Comparison of ENCODE assay signal across 25 mouse cellular contexts in genomic region chr7:126367636-126368035, GRCm38 (mm10). TPM values are rescaled to one million over a fixed set of nuclear protein-coding genes. Genes with fewer than 3 reads are reported as not detected.
A peak's percentile ranks its signal among the peaks of the same experiment; 100 is the strongest.
DNase-seq lines count a peak whose midpoint lies in the region; ATAC-seq and TF ChIP-seq lines count a peak whose summit lies in the region.
"Had no signal": no experiment of that assay in that cellular context is flagged by ENCODE, and none has a peak within 500 bp of the region (broad histone marks: within the 10 kb centered on the region; RNA-seq: fewer than 3 reads in every experiment).

No protein-coding gene starts in this region.

- peaks cover 1% of the 10 kb centered on the region for H3K4me1 ChIP-seq in bone marrow, adult 2 months (ENCODE audit: control insufficient read depth, insufficient read depth, low read length)
- no peaks in the 10 kb centered on the region for H3K4me1 ChIP-seq in hindbrain, embryonic 13.5 days (replicated peaks)
- H3K4me1 ChIP-seq: forebrain, embryonic 10.5 days; stomach, embryonic 15.5 days had no signal

- no peak overlapping the region for H3K9ac ChIP-seq in hindbrain, embryonic 13.5 days
- H3K9ac ChIP-seq: forebrain, postnatal 0 days; stomach, embryonic 15.5 days had no signal

- peak; percentile 28 for DNase-seq in adrenal gland, postnatal 14 days
- no peak for DNase-seq in adrenal gland, postnatal 10 days
- DNase-seq in thymus, postnatal 14 days: peak; percentile 58
- DNase-seq in thymus, postnatal 4 days: no peak
- DNase-seq in cerebellum, adult 11-12 months: no peak
- DNase-seq: cerebellum, adult 2 months; forebrain, postnatal 0 days; gastrocnemius, adult 2 months; kidney, adult 8-10 months; kidney, postnatal 14 days; left cerebral cortex, postnatal 4 days; liver; lung, postnatal 10 days; midbrain, embryonic 14.5 days; spleen, adult 18-20 months had no signal

- TF ChIP-seq POLR2A in bone marrow, adult 2 months (IDR thresholded peaks at IDR 0.05; ENCODE audit: borderline replicate concordance, control insufficient read depth, low read depth, low read length): no peak

- H3K9me3 ChIP-seq in hindbrain, embryonic 13.5 days: no peaks in the 10 kb centered on the region
- H3K9me3 ChIP-seq: forebrain, embryonic 10.5 days; stomach, embryonic 15.5 days had no signal

- no peak overlapping the region for H3K4me2 ChIP-seq in hindbrain, embryonic 13.5 days
- H3K4me2 ChIP-seq: heart, embryonic 11.5 days; stomach, embryonic 15.5 days had no signal

- H3K36me3 ChIP-seq in hindbrain, embryonic 13.5 days: peaks cover 68% of the 10 kb centered on the region

- no peaks in the 10 kb centered on the region for H3K27me3 ChIP-seq in hindbrain, embryonic 13.5 days
- H3K27me3 ChIP-seq: Patski; stomach, embryonic 15.5 days had no signal

- no peak for TF ChIP-seq CTCF in bone marrow, adult 2 months (IDR thresholded peaks at IDR 0.05; ENCODE audit: control insufficient read depth, insufficient read depth, low read length)

- H3K4me3 ChIP-seq in bone marrow, adult 2 months (replicated peaks; ENCODE audit: control insufficient read depth, low read depth, low read length): peak overlapping the region; percentile 11
- H3K4me3 ChIP-seq in hindbrain, embryonic 13.5 days: no peak overlapping the region
- H3K4me3 ChIP-seq: forebrain, embryonic 10.5 days; gastrocnemius, adult 2 months; left cerebral cortex, adult 2 months; stomach, embryonic 15.5 days had no signal

- 61% methylated on average over 10 of the region's 10 CpGs for WGBS in bone marrow, adult 2 months
- 91% methylated on average over 10 of the region's 10 CpGs for WGBS in hindbrain, embryonic 13.5 days

- H3K27ac ChIP-seq in bone marrow, adult 2 months (ENCODE audit: control insufficient read depth, insufficient read depth, low read depth, low read length, poor library complexity): no peak overlapping the region
- H3K27ac ChIP-seq in hindbrain, embryonic 13.5 days: no peak overlapping the region
- H3K27ac ChIP-seq: forebrain, embryonic 10.5 days; gastrocnemius, adult 2 months; left cerebral cortex, adult 2 months; stomach, embryonic 15.5 days had no signal

- ATAC-seq in hindbrain, embryonic 13.5 days (ENCODE audit: low FRiP score): no peak
- ATAC-seq: forebrain, postnatal 0 days; Patski had no signal

RNA-seq across cellular contexts. Expression of gene Lat, which starts 1.7 kb away (rescaled TPM):
- 1.1 and 14.1 TPM in 2 replicates for total RNA-seq in adrenal gland, postnatal 14 days (2021)
- 1 to 10 TPM; 4.0 to 4.1 TPM for total RNA-seq in adrenal gland, postnatal 10 days (2021)
- 55.3 and 74.0 TPM in 2 replicates for polyA plus RNA-seq in bone marrow, adult 2 months (2011; ENCODE audit: insufficient read depth, insufficient read length, low replicate concordance, missing spikeins)
- 1.3 and 1.9 TPM in 2 replicates for polyA plus RNA-seq in hindbrain, embryonic 13.5 days (2015; fragmentation: Nextera tagmentation; extraction: Ambion mirVana)
- total RNA-seq: gastrocnemius, adult 2 months had no signal

RNA-seq across cellular contexts. Expression of gene Spns1, which starts 9.6 kb away (rescaled TPM):
- total RNA-seq in adrenal gland, postnatal 14 days (2021): 38.7 and 45.0 TPM in 2 replicates
- total RNA-seq in adrenal gland, postnatal 10 days (2021): 10 to 100 TPM; 36.6 to 43.9 TPM
- 13.0 and 32.8 TPM in 2 replicates for polyA plus RNA-seq in bone marrow, adult 2 months (2011; ENCODE audit: insufficient read depth, insufficient read length, low replicate concordance, missing spikeins)
- polyA plus RNA-seq in hindbrain, embryonic 13.5 days (2015; fragmentation: Nextera tagmentation; extraction: Ambion mirVana): 77.5 and 79.9 TPM in 2 replicates

RNA-seq across cellular contexts. Expression of gene Nfatc2ip, which starts 28.9 kb away (rescaled TPM):
- 7.1 and 8.4 TPM in 2 replicates for total RNA-seq in adrenal gland, postnatal 14 days (2021)
- total RNA-seq in adrenal gland, postnatal 10 days (2021): 1 to 10 TPM; 6.9 to 7.3 TPM
- 11.1 and 15.1 TPM in 2 replicates for polyA plus RNA-seq in bone marrow, adult 2 months (2011; ENCODE audit: insufficient read depth, insufficient read length, low replicate concordance, missing spikeins)
- polyA plus RNA-seq in hindbrain, embryonic 13.5 days (2015; fragmentation: Nextera tagmentation; extraction: Ambion mirVana): 3.1 and 3.2 TPM in 2 replicates

RNA-seq across cellular contexts. Expression of gene Cd19, which starts 47.1 kb away (rescaled TPM):
- total RNA-seq in adrenal gland, postnatal 14 days (2021): 2.7 and 19.9 TPM in 2 replicates
- total RNA-seq in adrenal gland, postnatal 10 days (2021): 1 to 10 TPM; 4.0 to 4.9 TPM
- 62.1 and 196 TPM in 2 replicates for polyA plus RNA-seq in bone marrow, adult 2 months (2011; ENCODE audit: insufficient read depth, insufficient read length, low replicate concordance, missing spikeins)
- 0.06 TPM in 1 of 2 replicates, not detected in the other for polyA plus RNA-seq in hindbrain, embryonic 13.5 days (2015; fragmentation: Nextera tagmentation; extraction: Ambion mirVana)
- total RNA-seq: gastrocnemius, adult 2 months; hematopoietic stem cell, adult 5-6 weeks; left cerebral cortex, adult 2 months; megakaryocyte progenitor cell, adult 5-6 weeks had no signal
- polyA plus RNA-seq: forebrain, postnatal 0 days; heart, embryonic 11.5 days; midbrain, embryonic 14.5 days; neural tube, embryonic 14.5 days; Patski had no signal

Comparison
In these comparisons a context has a peak if more than half of its experiments do, and no peak if none do; other contexts are left out.
1. DNase-seq: peak in adrenal gland, postnatal 14 days (single experiment) and thymus, postnatal 14 days (single experiment); none in adrenal gland, postnatal 10 days (single experiment), thymus, postnatal 4 days (single experiment) and cerebellum, adult 11-12 months (single experiment).